Mouse (Mus musculus) mesoderm, embryonic 11.5 days (tissue): ENCODE data around the gene Hsd3b7.
"Not testable (repeated sequence)": the region's sequence is repeated elsewhere in the genome, so short reads cannot be mapped to it uniquely, and the experiment has no call there.

Experiments used
- DNase-seq: peaks from one replicate; pipeline ENCODE4 v3.0.0-alpha.2; 2012; ENCODE audit warnings: low read depth, low spot score

Hsd3b7 gene

DNA sequence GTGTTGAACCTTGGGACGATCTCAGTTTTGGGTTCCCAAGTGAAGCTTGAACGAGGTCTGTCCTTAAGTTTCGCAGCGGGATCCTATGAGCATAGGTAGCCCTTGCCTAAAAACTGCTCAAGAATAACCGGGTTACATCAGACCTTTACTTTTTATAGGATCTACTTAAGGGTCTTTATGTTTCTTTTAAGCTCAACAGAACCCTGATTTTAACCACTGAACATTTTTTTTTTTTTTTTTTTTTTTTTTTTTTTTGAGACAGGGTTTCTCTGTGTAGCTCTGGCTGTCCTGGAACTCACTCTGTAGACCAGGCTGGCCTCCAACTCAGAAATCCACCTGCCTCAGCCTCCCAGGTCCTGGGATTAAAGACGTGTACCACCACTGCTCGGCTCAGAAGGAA is 24.6 kb upstream of the Hsd3b7 start:
- DNase-seq, result not testable (repeated sequence)

DNA sequence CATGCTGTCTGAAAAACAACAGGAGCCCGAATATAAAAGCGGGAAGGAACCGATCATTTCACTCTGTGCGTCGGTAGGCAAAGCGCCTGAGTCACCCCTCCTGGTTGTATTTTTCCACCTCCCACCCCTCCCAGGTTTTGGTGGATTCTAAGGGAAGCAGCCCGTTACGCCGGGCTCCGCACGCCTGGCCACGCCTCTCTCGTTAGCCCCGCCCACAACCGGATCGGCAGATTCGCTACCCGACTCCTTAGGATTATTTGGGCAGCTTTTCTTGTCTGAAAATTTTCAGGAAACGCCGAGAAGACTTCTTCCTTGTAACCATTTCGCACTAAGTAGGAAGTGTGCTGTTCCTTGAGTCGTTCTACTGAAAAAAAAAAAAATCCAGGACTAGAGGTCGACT is 24.0 kb upstream of the Hsd3b7 start, which contains the start of gene Setd1a:
TSS of gene Setd1a (plus strand) at position 245 of the 400 bp plus-strand sequence.
- DNase-seq, result peak; percentile 88

DNA sequence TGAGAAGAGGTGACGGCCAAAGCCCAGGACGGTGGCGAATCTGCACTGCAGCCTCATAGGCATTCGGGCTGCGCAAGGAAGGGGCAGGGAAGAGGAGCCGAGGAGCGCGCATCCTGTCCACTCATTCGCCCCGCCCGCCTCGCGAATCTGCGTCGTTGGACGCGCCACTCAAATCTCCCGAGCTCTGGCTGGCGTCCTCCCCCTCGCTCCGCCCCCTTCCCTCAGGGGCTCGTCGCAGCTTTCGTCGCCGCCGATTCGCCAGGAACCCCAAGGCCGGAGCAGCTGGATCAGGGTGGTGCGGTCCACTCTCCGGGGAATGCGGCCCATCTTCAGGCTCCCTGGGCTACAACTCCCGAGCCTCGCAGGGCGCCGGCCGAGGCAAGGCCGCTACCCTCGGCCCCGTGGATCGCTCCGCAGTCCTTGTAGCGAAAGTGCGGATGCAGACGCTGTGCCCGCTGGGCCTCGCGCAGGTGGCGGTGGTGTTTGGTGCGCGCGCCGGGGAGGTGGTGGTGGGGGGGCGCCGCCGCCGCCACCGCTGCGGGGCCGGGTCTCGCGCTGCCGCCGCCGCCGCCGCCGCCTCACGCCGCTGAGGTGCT is 23.4 kb upstream of the Hsd3b7 start:
- peak; percentile 97 for DNase-seq

DNA sequence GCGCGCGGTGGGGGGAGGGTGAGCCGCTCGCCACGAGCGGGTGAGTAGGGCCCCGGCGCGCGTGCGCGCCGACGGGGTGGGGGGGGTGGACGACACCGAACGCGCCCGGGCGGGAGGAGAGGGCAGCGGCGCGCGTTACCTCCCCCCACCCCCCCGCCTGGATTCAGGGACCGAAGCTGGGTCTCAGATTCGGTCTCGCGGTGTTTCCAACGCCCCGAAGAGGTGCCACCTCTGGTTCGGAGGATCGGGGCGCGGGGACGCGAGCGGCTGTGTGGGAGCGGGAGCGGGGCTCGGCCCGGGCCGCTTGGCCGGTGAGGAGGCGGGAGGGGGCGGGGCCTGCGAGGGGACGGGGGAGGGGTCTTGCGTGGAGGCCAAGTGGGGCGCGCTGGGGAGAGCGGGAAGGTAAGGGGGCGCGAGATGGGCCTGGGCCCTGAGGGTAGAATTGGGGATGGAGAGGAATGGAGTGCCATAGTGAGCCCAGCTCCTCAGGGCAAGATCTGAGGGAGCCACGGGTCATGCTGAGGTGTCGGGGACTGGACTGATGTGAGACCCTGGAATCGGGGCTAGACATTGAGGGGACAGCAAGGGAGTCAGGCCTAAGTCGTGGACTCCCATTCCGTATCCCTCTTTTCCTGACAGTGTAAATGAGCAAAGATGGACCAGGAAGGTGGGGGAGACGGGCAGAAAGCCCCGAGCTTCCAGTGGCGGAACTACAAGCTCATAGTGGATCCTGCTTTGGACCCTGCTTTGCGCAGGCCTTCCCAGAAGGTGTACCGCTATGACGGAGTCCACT is 22.7 kb upstream of the Hsd3b7 start:
- DNase-seq, result peak; percentile 67

DNA sequence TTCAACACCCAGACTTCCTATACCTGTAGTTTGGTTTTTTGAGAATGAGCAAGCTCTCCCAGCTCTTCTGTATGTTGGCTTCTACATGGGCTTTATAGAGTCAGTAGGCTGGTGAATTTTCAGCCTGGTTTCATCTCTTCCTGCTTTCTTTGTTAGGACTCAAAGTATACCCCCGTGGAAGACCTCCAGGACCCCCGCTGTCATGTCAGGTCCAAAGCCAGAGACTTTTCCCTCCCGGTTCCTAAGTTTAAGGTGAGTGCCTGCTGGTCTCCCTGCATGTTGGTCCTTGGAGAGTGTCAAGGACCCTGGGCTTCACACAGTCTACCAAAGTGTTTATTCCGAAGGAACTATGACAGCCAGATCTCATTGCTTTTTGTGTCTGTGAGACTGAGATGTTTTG is 22.1 kb upstream of the Hsd3b7 start:
- no peak for DNase-seq

DNA sequence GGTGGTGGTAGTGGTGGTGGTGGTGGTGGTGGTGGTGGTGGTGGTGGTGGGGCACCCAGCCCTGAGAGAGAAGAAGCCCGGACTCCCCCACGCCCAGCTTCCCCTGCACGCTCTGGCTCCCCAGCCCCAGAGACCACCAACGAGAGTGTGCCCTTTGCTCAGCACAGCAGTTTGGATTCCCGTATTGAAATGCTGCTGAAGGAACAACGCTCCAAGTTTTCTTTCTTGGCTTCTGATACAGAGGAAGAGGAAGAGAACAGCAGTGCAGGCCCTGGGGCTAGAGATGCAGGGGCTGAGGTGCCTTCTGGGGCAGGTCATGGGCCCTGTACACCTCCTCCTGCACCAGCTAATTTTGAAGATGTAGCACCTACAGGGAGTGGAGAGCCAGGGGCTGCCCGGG is 15.1 kb upstream of the Hsd3b7 start, which contains the start of gene Gm49388:
TSS of gene Gm49388 (plus strand) at position 301 of the 400 bp plus-strand sequence.
- no peak for DNase-seq

DNA sequence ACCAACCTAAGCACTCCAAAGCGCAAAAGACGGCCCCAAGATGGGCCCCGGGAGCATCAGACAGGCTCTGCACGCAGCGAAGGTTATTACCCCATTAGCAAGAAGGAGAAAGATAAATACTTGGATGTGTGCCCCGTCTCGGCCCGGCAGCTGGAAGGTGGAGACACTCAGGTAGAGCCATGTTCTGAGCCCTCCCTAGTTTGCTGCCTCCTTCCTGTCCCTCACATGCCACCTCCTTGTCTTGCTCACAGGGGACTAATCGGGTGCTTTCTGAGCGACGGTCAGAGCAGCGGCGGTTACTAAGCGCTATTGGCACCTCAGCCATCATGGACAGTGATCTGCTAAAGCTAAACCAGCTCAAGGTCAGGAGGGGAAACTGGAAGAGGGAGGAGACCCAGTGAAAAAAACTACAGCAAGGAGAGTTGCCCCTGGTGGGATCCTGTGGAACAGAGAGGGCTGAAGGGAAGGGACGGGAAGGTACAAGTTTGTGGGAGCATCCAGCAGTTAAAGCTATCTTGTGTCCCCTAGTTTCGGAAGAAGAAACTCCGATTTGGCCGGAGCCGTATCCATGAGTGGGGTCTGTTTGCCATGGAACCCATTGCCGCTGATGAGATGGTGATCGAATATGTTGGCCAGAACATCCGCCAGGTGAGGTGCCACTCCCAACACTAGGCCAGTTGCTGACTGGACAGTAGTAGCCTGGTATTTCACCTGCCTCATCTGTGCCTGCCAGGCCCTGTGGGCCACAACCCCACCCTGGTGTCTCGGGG is 3.1 kb upstream of the Hsd3b7 start:
- DNase-seq, result no peak

DNA sequence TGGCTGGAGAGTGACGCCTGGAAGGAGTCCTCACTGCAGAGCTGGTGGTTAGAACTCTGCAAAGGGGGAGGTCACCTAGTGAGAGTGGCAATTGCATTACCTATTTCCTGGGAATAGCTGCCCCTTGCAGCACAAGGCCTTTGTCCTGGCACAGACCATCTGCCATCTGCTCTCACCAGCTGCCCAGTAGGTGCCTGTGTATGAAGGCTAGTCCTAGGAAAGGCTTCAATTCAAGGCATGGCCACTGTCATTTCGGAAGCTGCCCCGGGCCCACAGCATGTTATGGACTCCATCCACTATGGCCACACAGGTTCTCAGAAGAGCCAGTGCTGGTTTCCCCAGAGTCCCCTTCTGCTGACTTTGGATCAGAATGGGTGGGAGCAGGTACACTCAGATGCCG is 1.8 kb upstream of the Hsd3b7 start:
- no peak for DNase-seq

DNA sequence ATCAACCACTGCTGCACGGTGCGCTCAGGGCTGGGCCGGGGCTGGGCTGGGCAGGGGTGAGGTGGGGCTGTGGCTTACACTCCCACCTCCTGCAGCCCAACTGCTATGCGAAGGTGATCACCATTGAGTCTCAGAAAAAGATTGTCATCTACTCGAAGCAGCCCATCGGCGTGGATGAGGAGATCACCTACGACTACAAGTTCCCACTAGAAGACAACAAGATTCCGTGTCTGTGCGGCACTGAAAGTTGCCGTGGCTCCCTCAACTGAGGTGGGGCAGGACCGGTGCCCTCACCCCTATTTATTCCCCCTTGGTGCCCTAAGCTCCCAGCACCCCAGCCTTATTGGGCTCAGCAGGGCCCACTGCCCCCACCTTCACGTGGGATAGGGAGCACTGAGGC is 1.2 kb upstream of the Hsd3b7 start:
- no peak for DNase-seq

DNA sequence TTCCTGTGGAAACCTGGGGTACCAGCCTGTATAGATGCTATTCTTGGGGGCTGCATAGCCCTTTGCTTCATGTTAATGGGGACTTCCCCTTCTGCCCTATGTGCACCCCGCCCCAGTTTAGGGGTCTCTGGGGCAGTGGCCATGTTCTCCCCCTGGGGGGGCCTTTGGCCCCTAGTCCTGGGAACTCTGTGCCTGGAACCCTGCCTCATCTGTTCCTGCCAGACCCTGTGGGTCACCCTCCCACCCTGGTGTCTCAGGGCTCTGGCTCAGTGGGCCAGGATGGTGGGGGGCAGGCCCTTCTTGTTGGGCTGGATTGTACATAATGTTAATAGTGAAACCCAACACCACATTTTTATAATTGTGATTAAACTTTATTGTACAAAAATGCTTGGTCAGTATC is 666 bp upstream of the Hsd3b7 start:
- no peak for DNase-seq

DNA sequence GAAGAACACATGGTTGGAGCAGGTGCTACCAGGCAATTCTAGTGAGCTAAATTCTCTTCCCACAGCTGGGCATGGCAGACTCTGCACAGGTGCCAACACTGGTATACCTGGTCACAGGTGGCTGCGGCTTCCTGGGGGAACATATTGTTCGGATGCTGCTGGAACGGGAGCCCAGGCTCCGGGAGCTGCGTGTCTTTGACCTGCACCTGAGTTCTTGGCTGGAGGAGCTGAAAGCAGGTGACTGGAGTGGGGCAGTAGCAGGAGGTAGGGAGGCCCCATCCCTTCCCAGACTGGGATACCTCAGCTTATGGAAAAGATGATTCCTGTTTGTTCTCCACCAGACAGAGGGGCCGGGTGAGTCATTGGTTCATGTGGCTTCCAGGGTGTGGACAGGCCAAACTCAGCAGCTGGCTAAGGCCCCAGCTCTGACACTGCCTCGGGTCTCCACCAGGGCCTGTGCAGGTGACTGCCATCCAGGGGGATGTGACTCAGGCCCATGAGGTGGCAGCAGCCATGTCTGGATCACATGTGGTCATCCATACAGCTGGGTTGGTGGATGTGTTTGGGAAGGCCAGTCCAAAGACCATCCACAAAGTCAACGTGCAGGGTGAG is 712 bp downstream of the Hsd3b7 start:
- DNase-seq, result no peak

DNA sequence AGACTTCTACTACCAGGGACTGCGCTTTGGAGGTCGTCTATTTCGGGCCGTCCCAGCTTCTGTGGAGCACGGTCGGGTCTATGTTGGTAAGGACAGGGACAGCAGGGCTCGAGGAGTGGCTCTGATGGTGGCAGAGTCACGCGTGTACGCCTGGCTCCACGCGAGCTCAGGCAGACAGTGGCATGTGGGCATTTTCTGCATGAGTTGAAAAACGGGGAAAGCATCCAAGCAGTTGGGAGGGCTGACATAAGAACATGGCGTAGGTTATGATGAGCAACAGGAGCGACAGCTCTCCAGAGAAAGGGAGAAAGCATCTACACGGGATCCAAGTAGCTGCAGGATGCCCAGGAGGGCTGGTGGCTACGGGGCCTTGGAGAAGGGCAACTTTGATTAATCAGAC is 1.9 kb downstream of the Hsd3b7 start:
- no peak for DNase-seq

DNA sequence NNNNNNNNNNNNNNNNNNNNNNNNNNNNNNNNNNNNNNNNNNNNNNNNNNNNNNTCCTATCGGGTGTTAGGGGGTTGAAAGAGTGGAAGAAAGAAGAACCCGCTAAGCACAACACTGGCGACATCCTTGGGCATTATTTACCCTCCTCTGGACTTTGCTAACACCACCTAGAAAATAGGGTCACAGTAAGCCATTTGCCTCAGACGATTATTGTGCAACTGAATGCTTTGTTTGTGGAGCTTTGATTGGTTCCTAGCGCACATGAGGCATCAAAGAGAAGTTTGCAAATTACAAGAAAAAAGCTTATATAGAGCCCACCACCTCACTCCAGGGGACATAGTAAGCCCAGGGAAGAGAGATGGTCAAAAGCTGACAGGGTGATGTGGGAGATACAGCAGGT is 8.4 kb downstream of the Hsd3b7 start:
- DNase-seq, result no peak

DNA sequence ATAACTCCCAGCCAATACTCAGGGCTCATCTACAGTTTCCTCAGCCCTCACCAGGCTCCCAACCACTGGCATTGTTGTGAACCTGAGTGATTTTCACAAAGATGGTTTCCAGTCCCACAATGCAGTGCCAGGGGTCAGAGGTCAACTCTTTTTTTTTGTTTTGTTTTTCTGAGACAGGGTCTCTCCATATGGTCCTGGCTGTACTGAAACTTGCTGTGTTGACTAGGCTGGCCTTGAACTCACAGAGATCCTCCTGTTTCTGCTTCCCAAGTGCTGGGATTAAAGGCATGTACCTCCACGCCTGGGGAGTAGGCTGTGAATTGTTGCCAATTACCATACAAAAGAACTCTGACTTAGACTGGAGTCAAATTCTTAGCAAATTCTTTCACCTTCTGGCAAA is 9.4 kb downstream of the Hsd3b7 start:
- no peak for DNase-seq

DNA sequence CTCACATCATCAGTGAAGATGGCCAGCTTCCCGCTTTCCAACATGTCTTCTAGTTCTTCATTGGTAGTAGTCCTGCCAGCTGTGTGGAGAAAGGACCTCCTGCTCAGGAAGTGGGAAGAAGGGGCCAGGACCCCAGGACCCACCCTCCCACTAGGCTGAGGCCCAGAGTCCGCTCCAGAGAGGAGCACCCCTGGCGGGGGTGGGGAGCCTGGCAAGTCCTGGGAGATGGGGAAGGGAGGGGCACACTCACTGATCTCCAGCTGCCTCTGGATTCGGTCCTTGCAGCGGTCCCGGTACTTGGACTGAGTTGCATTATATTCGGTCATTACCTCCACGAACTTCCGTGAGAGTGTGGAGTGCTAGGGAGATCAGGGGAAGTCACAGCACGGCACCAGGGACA is 10.2 kb downstream of the Hsd3b7 start:
- no peak for DNase-seq

DNA sequence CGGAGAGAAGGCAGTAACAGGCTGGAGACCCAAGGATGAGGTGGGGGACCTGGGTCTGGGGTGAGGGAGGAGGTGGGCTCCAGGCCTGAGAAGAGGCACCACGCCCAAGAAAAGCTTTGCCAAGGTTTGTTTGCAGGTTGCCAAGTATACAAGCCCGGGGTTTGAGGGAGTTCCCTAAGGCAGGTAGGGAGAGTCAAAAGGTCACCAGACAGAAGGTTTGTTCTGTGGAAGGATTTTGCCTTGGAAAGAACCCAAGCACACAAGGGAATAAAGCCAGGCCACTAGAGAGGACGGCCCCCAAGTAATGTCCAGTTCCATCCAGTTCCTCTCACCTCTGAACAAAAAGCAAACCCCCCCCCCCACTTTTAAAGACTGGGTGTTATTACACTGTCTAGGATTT is 10.8 kb downstream of the Hsd3b7 start:
- no peak for DNase-seq

DNA sequence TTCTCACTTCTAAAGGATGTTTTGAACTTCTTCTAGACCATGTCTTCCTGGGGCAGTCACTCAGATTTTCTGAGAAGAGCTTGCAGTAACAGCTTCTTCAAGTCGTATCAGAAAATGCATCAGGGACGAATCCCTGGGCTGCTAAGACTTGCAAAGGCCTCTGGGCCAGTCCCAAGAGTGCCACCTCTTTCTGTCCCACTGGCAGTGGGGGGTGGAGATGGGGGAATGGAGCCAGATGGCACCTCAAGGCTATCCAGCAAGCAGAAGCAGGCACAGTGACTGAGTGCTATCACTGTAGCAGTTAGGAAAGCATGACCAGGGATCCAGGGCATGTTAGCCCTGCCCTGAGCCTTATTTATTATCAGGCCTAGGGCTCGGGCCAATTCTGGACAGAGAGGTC is 11.9 kb downstream of the Hsd3b7 start:
- DNase-seq, result no peak

DNA sequence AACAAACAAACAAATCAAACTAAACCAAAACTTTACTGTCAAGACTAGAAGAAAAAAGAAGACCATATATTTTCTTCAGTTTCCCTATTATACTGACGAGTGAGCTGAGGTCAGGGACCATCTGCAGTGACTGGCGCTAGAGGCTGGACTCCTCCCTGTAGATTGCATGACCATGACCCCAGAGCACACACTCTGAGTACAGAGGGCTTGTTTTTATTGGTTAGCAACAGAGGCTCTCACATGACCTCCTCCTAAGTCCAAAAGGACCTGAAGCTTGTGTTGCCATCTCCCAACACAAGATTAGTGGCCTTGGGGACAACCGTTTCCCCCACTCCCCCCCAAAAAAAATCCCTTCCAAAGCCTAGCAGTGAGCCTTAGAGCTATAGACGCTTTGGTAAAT is 13.4 kb downstream of the Hsd3b7 start:
- no peak for DNase-seq

DNA sequence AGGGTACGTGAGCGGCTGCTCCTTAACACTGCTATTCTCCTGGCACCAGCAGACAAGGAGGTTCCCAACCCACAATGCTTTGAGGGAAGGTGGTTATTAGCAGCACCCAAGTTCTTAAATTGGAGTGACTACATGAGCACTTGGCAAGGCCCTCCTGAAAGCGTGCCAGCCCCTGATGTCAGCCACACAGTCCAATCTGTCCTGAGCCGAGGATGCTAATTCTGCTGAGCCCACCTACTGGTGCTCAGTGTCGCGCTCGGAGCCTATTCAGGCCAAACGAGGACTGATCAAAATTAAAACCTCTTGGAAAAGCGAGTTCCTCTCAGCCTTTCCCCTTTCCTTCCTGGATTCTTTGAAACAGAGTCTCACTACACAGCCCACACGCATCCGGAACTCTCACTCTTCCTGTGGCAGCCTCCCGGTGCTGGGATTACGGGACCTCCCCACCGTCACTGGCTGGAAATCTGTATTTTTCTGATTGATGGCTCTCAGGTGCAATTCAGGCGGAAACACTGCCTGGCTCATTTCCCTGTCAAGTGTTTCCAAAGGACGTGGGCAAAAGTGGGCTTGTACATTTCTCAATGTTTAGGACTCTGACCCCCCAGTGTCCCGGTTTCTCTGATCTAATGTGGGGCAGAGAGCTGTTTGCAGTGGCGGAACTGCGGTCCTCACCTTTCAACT is 14.0 kb downstream of the Hsd3b7 start:
- no peak for DNase-seq

DNA sequence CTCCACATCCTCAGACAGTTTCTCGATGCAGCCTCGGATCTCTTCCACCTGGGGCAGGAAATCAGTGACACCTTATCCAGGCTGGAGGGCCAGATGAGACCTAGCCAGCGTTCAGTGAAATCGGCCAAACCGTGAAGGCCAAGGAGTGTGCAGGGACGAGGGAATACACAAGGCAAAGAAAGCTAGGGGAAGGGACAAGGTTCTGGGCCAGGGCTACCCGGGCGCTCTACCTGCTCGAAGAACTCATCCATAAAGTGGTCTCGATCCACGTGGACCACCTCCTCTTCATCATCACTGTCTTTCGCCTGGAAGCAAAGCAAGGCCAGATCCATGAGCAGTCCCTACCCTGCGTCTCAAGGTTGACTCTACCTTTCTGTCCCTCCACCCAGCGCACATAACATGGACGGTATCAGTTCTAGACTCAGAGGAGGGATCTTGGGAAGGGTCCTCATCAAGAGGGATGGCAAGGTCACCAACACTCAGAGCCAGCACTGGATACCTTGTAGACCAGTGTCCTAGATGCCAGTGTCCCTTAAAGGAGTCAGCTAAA is 14.8 kb downstream of the Hsd3b7 start:
- DNase-seq, result no peak
